Mouse (Mus musculus): ENCODE results near the gene Wdr44.
A peak's percentile ranks its signal among the peaks of the same experiment; 100 is the strongest.
"Not testable (repeated sequence)": the region's sequence is repeated elsewhere in the genome, so short reads cannot be mapped to it uniquely, and the experiment has no call there.

Gene Wdr44

DNA sequence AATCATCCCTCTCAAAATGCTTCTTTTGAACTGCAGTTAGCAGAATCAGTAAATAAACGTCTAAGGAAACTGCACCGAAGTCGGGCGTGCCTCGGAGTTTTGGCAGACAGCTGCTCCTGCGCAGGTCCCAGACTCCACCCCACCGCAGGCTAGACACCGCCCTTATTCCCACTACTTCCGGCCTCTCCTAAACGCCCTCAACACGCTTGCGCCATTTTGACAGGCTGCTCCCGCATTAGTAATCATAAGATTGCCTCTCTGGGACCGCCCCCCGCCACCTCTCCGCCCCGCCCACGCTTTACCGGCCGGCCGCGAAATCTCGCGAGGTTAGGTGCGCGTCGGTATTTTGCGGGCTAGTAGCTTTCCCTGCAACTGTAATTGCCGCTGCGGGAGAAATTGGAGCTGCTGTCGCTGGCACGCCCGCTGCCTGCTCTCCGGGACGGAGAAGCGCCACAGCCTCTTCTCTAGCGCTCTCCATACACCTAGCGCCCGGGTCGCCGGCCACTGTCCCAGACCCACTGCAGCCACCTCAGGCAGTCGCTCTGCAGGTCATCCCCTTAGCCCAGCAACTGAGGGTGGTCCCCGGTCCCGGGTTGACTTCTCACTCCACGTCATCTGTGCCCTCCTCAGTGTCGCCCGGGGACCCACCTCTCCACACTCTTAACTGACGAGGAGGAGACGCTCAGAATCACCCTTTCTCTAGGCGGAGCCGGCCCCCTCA is at the start of gene Wdr44:
TSS of gene Wdr44 (plus strand) at position 330 of the 721 bp plus-strand sequence.
- DNase-seq (ENCODE audit: low spot score), result peak; percentile 88

DNA sequence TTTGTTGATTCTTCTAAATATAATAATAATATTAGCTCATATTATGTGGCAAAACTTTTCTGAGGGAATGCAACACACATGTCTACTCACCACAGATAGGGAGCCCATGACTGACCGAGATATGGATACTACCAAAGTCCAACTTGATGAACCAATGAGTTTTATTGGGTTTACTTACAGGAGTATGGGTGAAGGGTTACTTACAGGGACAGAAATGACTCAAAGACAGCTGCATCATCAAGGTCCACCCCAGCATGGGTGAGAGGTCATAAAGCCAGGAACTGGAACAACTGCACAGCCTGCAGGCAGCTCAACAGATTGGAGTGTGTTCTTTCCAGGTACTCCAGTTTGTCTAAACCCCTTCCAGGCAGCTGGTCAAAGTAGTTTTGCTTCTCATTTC is 44.5 kb upstream of the Wdr44 start:
- DNase-seq (ENCODE audit: low spot score), result no peak

DNA sequence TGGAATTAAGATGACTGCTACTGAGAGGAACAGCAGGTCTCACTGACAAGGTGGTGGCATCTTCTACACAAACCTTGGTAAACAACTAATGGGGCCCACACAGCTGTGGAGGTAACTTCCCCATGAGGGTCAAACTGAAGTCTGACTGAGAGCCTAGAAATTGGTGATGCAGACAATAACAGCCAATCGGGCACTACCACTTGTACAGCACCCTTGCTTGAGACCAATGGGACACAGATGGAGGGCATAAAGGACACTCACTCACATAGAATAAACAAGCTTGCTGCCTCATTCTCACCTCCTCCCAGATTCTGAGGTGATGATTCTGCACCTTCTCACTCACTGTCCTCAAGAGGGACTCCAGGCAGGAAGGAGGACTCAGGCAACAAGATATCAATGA is 30.6 kb upstream of the Wdr44 start:
- no peak for DNase-seq (ENCODE audit: low spot score)

DNA sequence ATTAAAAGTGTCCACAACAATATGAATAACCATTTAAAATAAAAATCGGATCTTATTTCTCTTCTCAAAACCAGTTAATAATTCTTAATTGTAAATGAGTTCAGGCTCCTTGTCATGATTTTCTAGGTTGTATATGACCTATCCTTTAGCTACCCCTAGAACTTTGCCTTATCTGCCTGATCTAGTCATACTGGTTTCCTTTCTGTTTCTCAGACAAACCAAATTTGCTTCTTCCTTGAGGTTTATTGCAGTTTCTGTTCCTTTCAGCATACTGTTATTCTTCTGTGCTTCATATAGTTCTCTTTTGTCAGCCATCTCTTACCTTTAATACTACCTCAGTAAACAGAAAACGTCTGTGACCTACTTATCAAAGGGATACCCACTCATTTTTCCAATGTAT is 19.7 kb upstream of the Wdr44 start:
- no peak for DNase-seq (ENCODE audit: low spot score)

DNA sequence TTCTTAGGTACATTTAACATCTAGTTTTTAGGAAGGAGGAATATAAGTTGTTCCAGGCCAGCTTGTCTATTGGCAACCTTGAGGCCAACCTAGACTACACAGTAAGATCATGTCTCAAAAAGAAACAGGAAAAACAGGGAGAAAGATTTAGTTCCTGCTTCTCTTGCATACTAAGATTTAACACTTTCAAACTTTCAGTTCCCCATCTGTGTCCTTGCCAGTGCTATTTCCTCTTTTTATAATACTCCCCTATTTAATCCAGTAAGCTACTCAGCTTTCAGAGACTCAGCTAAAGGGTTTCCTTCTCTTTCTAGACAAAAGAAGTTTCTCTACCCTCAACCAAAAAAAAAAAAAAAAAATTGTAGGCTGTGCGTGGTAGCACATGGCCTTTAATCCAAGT is 17.4 kb upstream of the Wdr44 start:
- no peak for DNase-seq (ENCODE audit: low spot score)

DNA sequence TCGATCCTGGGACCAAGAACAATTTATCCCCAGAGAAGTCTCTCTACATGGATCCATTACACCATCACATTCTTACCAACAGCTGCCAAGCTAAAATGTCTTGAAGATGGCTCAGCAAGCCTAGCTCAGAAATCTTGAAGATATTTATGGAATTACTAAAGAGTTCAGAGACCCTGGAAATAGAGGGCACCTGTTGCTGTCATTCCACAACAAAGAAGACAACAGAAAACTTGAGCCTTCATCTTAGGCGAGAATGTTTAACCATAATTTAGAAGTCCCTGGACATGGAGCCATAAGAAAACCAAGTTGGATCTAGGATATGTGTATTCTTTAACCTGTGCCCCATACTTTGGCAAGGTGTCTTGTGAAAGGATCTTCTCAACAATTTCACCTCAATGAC is 16.3 kb upstream of the Wdr44 start:
- DNase-seq (ENCODE audit: low spot score), result no peak

DNA sequence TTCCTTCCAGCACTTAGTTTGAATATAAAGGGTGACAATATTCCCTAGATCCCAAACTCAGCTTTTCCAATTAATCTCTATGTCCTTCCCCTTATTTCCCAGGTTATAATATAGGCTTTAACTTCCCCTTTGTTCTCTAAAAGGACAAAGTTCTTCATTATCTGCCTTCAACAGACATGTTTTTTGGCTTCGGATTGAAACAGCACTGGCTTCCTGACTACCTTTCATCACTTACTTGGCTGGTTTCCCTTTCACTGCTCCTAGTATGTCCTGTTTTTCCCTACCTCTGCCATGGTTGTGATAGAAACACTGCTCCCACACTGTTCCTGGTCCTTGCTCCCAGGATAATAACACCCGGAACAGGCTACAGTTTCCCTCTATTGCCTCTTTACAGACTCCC is 15.3 kb upstream of the Wdr44 start:
- no peak for DNase-seq (ENCODE audit: low spot score)

DNA sequence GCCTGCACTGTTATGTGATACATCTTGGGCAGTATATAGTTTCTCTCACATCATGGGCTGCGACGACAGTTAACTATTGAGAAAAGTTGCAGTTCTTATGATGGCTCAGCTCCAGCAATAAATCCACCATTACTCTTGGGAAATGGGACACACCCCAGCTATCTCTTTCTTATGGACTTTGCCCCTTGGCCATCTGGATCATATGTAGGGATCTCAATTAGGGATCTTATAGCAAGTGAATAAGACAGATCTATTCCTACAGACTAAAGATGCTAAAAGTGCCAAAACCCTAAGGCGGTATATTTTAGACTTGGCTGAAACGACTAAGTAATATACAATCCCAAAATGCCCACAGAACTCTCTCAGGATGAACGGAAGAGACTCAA is 522 bp upstream of the Wdr44 start:
- no peak for DNase-seq (ENCODE audit: low spot score)

DNA sequence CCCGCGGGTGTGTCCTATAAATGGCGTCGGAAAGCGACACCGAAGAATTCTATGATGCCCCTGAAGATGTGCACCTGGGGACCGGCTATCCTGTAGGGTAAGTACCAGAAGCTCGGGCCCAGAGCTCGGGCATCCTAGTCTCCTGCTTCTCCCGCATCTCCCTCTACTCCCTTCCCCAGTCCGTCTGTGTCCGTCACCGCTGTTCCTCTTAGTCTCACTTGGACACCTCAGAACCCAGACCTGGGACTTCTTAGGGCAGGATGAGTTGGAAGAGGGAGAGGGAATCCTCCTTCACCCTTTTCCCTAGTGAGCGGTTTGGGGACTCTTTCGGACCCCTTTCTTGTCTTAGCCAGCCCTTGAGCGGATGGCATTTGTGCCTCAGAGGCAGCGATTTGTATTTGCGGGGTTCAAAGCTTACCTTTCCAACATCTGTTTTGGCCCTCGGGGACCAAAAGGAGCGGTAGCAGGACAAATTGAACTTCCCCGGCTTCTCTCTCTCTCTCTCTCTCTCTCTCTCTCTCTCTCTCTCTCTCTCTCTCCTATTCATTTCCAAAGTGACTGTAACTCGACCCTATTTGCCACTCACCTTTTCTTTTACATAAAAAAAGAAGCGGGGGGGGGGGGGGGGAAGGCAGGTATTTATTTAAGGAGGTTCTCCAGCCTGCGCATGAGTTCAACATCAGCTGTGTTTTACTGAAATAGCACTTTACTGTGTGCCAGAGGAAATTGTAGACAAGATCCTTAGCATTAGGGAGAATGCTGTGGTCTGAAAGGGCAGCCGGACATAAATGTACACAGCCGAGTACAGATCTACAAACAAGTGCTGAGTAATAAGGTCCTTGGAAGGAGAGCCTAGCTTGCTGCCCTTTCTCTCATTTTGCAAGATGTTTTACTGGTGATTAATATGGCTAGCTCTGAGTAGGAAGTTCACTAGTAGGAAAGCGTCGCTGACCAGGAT is 871 bp downstream of the Wdr44 start:
- DNase-seq (ENCODE audit: low spot score), result no peak

DNA sequence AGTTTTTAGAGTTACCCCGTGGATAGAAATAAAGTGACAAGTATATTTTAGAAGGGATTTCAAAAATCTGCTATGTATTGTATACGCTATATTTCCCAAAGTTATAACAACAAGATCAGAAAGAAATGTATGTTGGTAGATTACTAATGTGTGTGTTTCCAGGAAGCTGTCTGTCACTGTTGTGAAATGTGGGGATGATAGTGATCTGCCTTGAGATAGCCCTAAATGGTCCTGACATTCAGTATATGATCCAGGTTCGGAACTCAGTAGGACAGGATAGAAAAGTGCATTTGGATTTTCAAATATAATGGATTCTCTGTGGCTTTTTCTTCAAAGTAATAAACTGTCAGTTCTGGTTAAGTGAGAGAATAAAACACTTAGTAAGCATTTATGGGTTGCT is 1.7 kb downstream of the Wdr44 start:
- DNase-seq (ENCODE audit: low spot score), result no peak

DNA sequence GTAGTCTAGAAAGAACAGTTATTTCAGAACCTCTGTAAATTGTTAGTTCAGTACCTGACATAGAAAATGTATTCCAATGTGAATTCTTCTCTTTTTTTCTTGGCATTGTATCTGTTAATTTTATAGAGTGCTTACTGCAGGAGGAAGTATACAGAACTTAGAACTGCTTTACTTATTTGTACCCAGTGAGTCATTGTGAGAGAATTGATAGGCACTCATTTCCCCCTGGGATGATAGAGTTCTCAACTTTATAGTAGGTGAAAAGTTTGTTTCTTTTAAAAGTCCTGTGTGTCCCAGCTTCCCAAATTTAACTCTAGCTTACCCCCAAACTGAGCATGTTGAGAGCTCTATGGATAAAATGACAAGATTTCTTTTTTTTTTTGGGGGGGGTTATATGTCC is 2.3 kb downstream of the Wdr44 start:
- no peak for DNase-seq (ENCODE audit: low spot score)

DNA sequence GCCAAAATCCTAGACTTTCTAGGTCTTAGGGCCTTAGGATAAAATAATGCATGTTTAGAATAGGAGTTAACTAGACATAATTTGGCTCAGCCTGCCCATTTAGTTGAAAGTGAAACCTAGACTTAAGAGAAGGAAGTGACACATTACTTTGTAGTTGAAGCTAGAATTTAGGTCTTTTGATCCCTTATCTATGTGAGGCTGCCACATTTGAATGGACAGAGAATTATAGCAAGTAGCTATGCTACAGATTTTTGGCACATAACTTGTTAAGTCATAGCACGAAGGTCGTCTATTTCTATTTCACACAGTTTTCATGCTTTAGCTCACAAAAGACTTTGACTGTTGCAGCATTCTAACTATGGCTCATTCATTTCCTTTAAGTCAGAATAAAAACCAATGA is 4.5 kb downstream of the Wdr44 start:
- no peak for DNase-seq (ENCODE audit: low spot score)

DNA sequence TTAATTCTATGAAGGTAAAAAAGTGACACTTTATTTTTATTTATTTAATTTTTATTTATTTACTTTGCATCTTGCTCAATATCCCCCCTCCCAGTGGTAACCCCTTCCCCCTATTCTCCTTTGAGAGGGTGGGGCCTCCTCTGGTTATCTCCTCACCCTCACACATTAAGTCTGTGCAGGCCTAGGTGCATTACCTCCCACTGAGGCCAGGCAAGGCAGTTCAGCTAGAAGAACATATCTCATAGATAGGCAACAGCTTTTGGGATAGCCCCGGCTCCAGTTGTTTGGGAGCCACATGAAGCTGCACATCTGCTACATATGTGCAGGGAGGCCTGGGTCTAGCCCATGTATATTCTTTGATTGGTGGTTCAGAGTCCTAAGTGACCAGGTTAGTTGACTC is 6.2 kb downstream of the Wdr44 start:
- DNase-seq (ENCODE audit: low spot score), result no peak

DNA sequence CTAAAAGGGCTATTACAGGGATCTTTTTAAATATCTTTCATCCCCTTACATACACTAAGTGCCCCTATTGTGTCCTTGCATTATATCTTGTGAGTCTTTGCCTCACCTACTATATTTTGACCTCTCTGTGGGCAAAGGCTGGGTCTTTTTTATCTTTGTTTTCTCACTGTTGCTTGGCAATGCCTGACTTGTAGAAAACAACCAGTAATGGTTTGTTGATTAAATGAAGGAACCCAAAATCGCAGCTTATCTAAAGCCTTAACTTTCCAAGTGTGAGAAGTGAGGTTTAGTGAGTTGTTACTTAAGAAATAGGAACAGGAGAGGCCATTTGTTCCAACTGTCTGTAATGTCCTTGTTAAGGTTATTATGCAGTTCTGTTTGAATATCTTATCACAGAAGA is 24.4 kb downstream of the Wdr44 start:
- no peak for DNase-seq (ENCODE audit: low spot score)

DNA sequence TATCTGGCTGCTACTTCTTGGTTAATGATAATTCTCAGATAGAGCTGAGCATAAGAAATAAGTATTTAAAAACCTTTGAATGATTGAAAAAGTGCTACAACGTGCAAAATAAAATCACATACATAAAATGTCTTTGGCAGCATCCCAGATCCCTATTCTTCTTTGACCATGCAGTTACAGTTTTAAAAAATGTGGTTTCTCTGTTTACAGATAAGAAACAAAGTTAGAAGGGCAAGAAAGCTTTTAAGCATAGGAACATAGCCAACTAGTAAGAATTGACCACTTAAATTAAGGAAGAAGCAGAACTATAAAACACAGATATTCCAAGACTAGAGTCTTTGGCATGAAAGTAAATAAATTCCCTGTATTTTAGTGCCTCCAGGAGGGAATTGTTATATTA is 34.6 kb downstream of the Wdr44 start:
- no peak for DNase-seq (ENCODE audit: low spot score)

DNA sequence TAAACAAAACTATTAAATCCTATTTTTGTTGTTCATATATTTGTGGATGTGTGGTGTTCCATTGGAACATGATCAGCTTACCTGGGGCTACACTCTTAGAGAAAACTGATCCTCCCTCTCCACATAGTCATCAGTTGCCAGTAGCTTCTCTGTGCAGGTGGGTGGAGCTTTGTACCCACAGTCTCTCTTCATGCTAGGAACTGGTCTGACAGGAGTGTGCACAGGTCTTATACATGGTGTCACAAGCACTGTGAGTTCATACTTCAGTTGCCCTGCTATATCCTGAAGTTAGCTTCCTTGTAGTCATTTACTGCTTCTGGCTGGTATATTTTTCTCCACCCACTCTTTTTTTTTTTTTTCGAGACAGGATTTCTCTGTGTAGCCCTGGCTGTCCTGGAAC is 61.8 kb downstream of the Wdr44 start:
- no peak for DNase-seq (ENCODE audit: low spot score)

DNA sequence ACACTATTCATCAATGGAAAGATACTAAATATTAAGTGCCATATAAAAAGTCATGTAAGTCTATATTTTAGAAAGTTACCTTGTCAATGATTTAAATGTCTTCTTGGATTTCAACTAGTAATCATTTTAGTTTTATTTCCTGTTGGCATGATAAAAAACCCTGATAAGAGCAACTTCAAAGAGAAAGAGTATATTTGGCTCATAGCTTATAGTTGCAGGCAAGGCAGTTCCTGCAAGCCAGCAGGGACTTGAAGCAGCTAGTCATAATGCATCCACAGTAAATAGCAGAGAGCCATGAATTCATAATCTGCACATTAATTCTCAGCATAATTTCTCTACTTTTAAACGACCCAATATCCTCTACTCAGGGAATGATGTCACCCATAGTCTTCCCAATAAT is 75.0 kb downstream of the Wdr44 start:
- DNase-seq (ENCODE audit: low spot score), result no peak

DNA sequence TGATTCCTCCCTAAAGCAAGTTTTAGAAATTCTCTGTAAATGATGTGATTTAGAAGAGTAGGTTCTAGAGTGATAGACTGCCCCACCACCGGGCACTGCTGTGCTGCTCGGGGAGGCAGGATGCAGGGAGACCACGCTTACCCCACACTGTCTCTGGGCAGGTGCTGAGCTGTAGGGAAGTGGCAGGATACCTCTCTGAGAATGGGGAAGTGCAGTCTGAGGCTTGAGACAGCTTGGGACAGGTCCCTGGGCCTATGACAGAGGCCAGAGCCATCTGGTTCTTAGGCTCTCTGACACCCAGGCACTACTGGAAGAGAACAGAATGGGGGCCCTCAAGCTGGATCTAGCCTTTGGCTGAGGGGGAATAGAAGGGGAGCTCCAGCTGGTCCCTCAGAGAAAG is 114.3 kb downstream of the Wdr44 start:
- DNase-seq (ENCODE audit: low spot score), result no peak

DNA sequence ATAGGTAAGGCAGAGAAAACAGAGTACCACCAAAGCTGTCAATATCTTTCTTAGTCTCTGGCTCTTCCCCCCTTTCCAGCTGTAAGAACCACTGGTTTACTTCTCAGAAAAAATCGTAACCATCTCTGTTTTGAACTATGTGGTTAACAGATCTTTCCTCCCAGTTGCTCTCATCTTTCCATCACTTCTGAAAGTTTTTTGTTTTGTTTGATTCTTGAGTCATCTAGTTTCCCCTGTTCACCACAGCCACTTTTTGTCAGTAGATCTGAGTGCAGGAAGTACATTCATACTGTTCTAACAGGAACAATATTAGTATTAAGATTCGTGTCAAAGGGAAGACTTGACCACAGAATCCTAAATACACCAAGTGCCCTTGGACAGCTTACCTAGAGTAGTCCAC is 117.5 kb downstream of the Wdr44 start:
- DNase-seq (ENCODE audit: low spot score), result no peak

DNA sequence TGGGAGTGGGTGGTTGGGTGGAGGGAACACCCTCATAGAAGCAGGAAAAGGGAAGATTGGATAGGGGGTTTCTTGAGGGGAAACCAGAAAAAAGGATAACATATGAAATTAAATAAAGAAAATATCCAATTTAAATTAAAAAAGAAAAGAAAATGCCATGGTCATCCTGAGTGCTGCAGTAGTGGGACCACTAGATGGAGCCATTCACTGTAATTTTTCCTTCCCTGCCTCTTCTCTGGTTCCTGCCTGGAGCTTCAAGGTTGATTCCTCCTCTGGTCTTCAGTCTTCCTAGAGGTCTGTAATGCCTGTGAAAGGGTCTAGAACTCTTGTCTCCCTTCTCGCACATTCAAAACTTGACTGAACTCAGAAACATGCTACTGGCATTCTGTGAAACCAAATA is 120.4 kb downstream of the Wdr44 start:
- DNase-seq (ENCODE audit: low spot score), result not testable (repeated sequence)

DNA sequence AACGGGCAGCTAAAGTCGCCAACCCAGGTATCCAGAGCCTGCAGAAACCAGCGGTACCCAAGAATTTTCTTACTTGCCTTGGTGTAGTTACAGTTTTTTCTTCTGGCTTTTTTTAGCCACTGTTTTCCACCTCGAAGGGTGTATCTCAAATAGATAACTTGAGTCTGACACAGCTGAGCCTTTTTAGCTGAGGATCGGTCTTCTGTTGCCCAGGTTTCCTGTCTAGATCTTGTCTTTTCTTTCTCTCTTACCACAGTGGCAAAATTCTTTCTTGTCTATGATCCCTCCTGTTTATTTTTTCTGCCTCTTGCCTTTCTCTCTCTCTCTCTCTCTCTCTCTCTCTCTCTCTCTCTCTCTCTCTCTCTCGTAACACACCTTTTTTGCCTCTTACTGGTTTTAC is 130.0 kb downstream of the Wdr44 start:
- not testable (repeated sequence) for DNase-seq (ENCODE audit: low spot score)

DNA sequence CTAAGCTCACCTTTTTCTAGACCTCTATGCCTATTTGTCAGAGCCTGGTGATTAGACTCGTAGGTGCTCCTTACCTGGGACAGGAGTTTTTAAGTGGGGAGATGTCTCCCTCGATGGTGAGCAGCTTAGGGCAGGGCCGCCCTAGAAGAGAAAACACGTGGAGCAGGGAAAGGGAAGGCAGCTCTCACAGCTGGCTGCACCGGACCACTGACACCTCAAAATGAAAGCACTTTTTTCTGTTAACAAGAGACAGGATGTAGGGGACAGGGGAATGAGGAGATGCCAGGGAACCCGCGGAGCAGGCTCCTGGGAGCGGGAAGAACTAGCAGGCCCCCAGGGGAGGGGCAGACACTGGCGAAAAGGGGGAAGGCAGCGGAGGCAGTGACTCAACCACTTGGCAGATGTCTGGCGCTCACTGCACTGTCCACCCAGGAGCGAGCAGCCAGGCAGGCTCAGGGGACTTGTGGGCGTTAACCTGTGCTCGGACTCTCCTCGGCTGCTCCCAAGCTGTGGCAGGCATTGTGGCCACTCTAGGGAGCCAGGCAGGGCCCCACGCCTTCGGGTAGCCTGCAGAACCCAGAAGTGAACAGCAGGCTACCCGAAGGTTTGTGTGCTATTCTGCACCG is 130.7 kb downstream of the Wdr44 start:
- DNase-seq (ENCODE audit: low spot score), result no peak

DNA sequence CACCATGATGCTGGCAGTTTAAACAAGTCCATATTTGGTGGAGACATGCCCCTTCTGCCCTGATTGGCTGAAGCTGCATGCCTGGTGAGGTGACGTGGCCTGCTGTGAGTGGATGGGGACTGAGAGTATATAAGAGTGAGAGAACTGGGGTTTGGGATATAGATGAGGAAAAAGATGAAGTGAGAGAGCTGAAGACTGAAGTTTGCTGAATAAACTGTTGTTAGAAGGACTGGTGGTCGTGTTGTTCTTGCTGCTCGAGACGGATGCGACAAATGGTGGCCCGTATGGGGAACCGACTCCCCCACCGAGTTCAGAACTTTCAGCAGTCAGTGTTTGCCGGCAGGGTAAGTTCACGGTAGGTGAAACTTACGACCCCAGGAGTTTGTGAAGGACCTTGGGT is 140.9 kb downstream of the Wdr44 start:
- not testable (repeated sequence) for DNase-seq (ENCODE audit: low spot score)

Data from left cerebral cortex, adult 11 months (tissue).